Mouse (Mus musculus): Measurements from ENCODE around the gene Tas2r124. TPM values are rescaled to one million over a fixed set of nuclear protein-coding genes. Genes with fewer than 3 reads are reported as not detected.

Tas2r124 gene
- total RNA-seq (2014; rRNA removed) (not detected in 2 replicates), polyA plus RNA-seq (2015; fragmentation: Nextera tagmentation; extraction: Ambion mirVana) (not detected in 2 replicates)

DNA sequence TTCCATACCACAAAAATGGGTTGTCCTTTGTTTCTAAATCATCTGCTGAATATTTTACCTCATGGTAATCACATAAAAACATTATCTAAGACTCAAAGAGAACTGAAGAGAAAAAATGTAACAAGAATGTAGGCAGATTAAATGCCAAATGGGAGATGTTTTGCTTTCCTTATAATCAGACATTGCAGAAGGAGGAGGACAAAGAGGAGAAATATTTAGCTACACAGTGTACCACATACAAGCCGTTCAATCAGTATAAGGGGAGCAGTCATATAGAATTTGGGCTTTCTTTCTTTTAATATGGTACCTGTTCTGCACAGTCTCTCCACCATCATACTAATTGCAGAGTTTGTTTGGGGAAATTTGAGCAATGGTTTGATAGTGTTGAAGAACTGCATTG, at the start of gene Tas2r124:
TSS of gene Tas2r124 (plus strand) at position 301 of the 400 bp plus-strand sequence.
- H3K4me2 ChIP-seq (ENCODE audit: low read depth) = no peak within 1 kb of the TSS
- H3K9ac ChIP-seq = no peak within 1 kb of the TSS
- no peak for ATAC-seq
- H3K27me3 ChIP-seq (ENCODE audit: insufficient read depth, low read length) = no peaks in the 10 kb centered on the region
- DNase-seq = no peak
- no peaks in the 10 kb centered on the region for H3K4me1 ChIP-seq (ENCODE audit: insufficient read depth)
- no peak within 1 kb of the TSS for H3K27ac ChIP-seq (ENCODE audit: low read depth, low read length)
- no peak for TF ChIP-seq CTCF (IDR thresholded peaks at IDR 0.05; ENCODE audit: low read depth)
- H3K36me3 ChIP-seq (ENCODE audit: insufficient read depth) = no peaks in the 10 kb centered on the region
- no peaks in the 10 kb centered on the region for H3K9me3 ChIP-seq (ENCODE audit: low read length)
- 82% methylated on average over 1 of the region's 1 CpGs for WGBS
- no peak within 1 kb of the TSS for H3K4me3 ChIP-seq (ENCODE audit: low read depth, low read length)

DNA sequence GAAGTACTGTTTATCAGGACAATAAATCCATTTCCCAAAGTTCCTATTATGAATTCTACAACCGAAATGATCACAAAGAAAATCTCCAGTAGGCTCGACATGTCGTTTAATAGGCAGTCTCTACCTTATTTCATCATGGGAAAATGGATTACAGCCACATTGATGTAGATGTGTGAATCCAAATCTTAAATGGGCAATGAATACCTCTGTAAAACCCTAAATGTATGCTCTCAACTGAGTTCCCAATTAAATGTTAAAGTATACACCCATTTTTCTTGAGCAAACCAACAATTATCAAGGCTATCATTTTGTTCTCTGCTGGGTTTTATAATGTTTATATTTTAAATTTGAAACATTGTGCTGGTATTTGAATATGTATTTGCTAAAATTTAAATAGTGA, 42.7 kb upstream of the Tas2r124 start, which contains the start of gene Tas2r122:
TSS of gene Tas2r122 (minus strand) at position 101 of the 400 bp plus-strand sequence.
- Histone ChIP-seq H3K4me1 (ENCODE audit: insufficient read depth) (no peaks in the 10 kb centered on the region), H3K27me3 (ENCODE audit: insufficient read depth, low read length) (no peaks in the 10 kb centered on the region), H3K9me3 (ENCODE audit: low read length) (no peaks in the 10 kb centered on the region), H3K9ac (no peak within 1 kb of the TSS), H3K27ac (ENCODE audit: low read depth, low read length) (no peak within 1 kb of the TSS), H3K4me3 (ENCODE audit: low read depth, low read length) (no peak within 1 kb of the TSS), H3K36me3 (ENCODE audit: insufficient read depth) (no peaks in the 10 kb centered on the region), H3K4me2 (ENCODE audit: low read depth) (no peak within 1 kb of the TSS)
- 84% methylated on average over 3 of the region's 3 CpGs for WGBS
- ATAC-seq (no peak), DNase-seq (no peak)
- TF ChIP-seq CTCF (IDR thresholded peaks at IDR 0.05; ENCODE audit: low read depth) = no peak

DNA sequence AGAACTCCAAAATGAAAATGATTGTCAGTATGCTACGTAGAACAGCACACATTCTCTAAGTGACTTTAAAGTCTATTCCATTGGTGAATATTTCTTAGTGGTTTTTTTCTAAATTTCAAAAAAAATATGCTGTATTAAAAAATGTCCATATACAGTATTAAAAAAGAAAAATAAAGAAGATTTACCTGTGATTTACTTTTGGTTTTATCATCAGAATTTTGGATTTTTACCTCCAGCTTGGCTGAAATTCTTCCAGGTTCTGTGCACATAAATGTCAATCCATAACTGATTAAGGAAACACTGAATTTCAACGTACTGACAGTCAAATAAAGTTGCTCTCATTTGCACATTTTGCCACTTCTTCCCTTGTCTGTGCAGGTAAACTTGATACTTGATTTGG, 16.6 kb upstream of the Tas2r124 start, which contains the start of gene Tas2r115:
TSS of gene Tas2r115 (minus strand) at position 101 of the 400 bp plus-strand sequence.
- no peak for TF ChIP-seq CTCF (IDR thresholded peaks at IDR 0.05; ENCODE audit: low read depth)
- Histone ChIP-seq H3K4me1 (ENCODE audit: insufficient read depth) (no peaks in the 10 kb centered on the region), H3K9me3 (ENCODE audit: low read length) (no peaks in the 10 kb centered on the region), H3K27ac (ENCODE audit: low read depth, low read length) (no peak within 1 kb of the TSS), H3K4me2 (ENCODE audit: low read depth) (no peak within 1 kb of the TSS), H3K9ac (no peak within 1 kb of the TSS), H3K27me3 (ENCODE audit: insufficient read depth, low read length) (no peaks in the 10 kb centered on the region), H3K36me3 (ENCODE audit: insufficient read depth) (no peaks in the 10 kb centered on the region), H3K4me3 (ENCODE audit: low read depth, low read length) (no peak within 1 kb of the TSS)
- DNase-seq (no peak), ATAC-seq (no peak)
- 68% methylated on average over 2 of the region's 2 CpGs for WGBS

DNA sequence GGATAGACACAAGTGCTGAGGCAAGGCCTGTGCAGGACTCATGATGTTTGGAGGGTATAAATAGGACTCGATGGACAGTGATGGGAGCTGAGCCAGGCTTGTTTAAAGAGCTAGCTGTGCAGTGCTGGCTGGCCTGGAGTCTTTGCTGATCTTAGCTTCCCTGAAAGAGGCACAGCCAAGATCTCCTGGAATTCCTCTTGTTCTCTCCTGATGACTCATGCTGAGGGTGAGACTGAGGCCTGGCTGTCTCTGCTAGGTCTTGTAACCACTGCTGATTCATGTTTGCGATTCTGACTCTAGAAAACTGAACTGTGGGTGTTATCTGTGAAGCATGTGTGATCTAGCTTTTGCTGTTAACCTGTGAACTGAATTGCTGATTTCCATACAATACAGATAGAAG, 4.3 kb upstream of the Tas2r124 start:
- no peak for TF ChIP-seq CTCF (IDR thresholded peaks at IDR 0.05; ENCODE audit: low read depth)
- Histone ChIP-seq H3K9me3 (ENCODE audit: low read length) (no peaks in the 10 kb centered on the region), H3K27ac (ENCODE audit: low read depth, low read length) (no peak overlapping the region), H3K4me2 (ENCODE audit: low read depth) (no peak overlapping the region), H3K27me3 (ENCODE audit: insufficient read depth, low read length) (no peaks in the 10 kb centered on the region), H3K4me1 (ENCODE audit: insufficient read depth) (no peaks in the 10 kb centered on the region), H3K4me3 (ENCODE audit: low read depth, low read length) (no peak overlapping the region), H3K9ac (no peak overlapping the region), H3K36me3 (ENCODE audit: insufficient read depth) (no peaks in the 10 kb centered on the region)
- DNase-seq (no peak), ATAC-seq (no peak)
- WGBS = 83% methylated on average over 2 of the region's 2 CpGs

DNA sequence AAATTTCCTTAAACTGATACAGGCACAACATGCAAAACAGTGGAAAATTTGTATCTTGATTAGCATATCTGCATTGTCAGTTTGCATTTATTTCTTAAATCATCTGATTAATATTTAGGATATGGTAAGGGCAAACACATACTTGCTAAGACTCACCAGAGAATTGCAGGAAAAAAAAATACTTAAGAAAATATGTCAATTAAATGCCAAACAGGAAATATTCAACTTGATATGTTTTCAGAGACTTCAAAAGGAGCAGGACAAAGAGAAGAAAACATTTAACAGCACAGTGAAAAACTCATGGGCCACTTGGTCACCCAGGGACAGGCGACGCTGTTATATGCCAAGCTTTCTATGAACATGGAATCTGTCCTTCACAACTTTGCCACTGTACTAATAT, 7.3 kb downstream of the Tas2r124 start, which contains the start of gene Tas2r102:
TSS of gene Tas2r102 (plus strand) at position 301 of the 400 bp plus-strand sequence.
- no peaks in the 10 kb centered on the region for H3K36me3 ChIP-seq (ENCODE audit: insufficient read depth)
- no peaks in the 10 kb centered on the region for H3K9me3 ChIP-seq (ENCODE audit: low read length)
- no peak within 1 kb of the TSS for H3K27ac ChIP-seq (ENCODE audit: low read depth, low read length)
- H3K9ac ChIP-seq = no peak within 1 kb of the TSS
- TF ChIP-seq CTCF (IDR thresholded peaks at IDR 0.05; ENCODE audit: low read depth) = no peak
- DNase-seq = no peak
- H3K27me3 ChIP-seq (ENCODE audit: insufficient read depth, low read length) = no peaks in the 10 kb centered on the region
- no peak for ATAC-seq
- 98% methylated on average over 2 of the region's 2 CpGs for WGBS
- H3K4me3 ChIP-seq (ENCODE audit: low read depth, low read length) = no peak within 1 kb of the TSS
- no peaks in the 10 kb centered on the region for H3K4me1 ChIP-seq (ENCODE audit: insufficient read depth)
- H3K4me2 ChIP-seq (ENCODE audit: low read depth) = no peak within 1 kb of the TSS

DNA sequence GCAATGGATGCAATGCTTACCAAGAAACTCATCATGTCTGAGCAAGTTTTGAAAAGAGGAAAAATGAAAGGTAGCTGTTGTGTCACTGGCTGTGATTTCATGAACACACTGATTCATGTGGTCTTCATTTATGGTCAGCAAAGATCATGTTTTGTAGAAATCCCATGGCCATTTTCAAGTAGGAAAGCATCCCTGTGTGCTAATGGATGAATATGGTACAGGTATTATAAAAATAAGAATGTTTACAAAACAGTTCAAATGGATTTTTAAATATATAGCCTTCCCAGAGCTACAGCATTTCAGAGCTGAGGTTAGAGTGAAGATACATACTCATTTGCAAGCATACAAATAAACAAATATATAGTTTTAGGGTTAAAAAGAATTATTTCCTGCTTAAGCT, 23.5 kb downstream of the Tas2r124 start, which contains the start of gene Tas2r136:
TSS of gene Tas2r136 (minus strand) at position 101 of the 400 bp plus-strand sequence.
- Histone ChIP-seq H3K4me3 (ENCODE audit: low read depth, low read length) (no peak within 1 kb of the TSS), H3K9ac (no peak within 1 kb of the TSS), H3K36me3 (ENCODE audit: insufficient read depth) (no peaks in the 10 kb centered on the region), H3K9me3 (ENCODE audit: low read length) (no peaks in the 10 kb centered on the region), H3K4me2 (ENCODE audit: low read depth) (no peak within 1 kb of the TSS), H3K27me3 (ENCODE audit: insufficient read depth, low read length) (no peaks in the 10 kb centered on the region), H3K4me1 (ENCODE audit: insufficient read depth) (no peaks in the 10 kb centered on the region), H3K27ac (ENCODE audit: low read depth, low read length) (no peak within 1 kb of the TSS)
- TF ChIP-seq CTCF (IDR thresholded peaks at IDR 0.05; ENCODE audit: low read depth) = no peak
- ATAC-seq = no peak
- no peak for DNase-seq

DNA sequence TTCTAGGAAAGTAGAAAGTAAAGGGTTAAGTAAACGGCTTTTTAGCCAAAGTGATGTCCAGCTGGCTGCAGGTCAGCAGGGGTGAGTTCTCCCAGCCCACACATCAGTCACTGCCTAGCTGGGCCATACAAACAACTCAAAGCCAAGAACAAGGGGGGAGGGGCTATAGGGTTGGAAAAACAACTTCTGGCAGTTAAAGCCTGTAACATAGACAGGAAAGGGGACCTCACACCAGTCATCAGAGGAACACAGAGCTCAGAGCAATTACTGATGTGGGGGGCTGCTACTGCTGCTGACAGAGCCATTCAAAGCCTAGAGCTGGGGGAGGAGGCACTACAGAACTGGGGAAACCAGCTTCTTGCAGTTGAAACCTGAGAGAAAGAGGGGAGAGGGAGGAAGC, 40.9 kb downstream of the Tas2r124 start:
- H3K36me3 ChIP-seq (ENCODE audit: insufficient read depth) = no peaks in the 10 kb centered on the region
- H3K9ac ChIP-seq = no peak overlapping the region
- no peak overlapping the region for H3K4me2 ChIP-seq (ENCODE audit: low read depth)
- WGBS = 54% methylated on average over 1 of the region's 1 CpGs
- DNase-seq = no peak
- TF ChIP-seq CTCF (IDR thresholded peaks at IDR 0.05; ENCODE audit: low read depth) = no peak
- no peak overlapping the region for H3K4me3 ChIP-seq (ENCODE audit: low read depth, low read length)
- no peak overlapping the region for H3K27ac ChIP-seq (ENCODE audit: low read depth, low read length)
- H3K9me3 ChIP-seq (ENCODE audit: low read length) = 0 out of 2 replicates have a peak, but pooled peaks cover 5% of the 10 kb centered on the region
- no peaks in the 10 kb centered on the region for H3K4me1 ChIP-seq (ENCODE audit: insufficient read depth)
- ATAC-seq = no peak
- no peaks in the 10 kb centered on the region for H3K27me3 ChIP-seq (ENCODE audit: insufficient read depth, low read length)
